Mouse (Mus musculus): ENCODE data around the gene Gm14139. TPM values are rescaled to one million over a fixed set of nuclear protein-coding genes. Genes with fewer than 3 reads are reported as not detected.
"Not testable (repeated sequence)": the region's sequence is repeated elsewhere in the genome, so short reads cannot be mapped to it uniquely, and the experiment has no call there.

Gm14139 gene
- polyA plus RNA-seq (2011; ENCODE audit: insufficient read depth, insufficient read length, low replicate concordance, missing spikeins) = not detected in 2 replicates

GRCm38 (mm10) chr2:150181570-150181999 is at the start of gene Gm14139:
TSS of gene Gm14139 (plus strand) at chr2:150181755.
- H3K27ac ChIP-seq (ENCODE audit: control insufficient read depth, insufficient read depth, low read depth, low read length, poor library complexity); H3K4me3 ChIP-seq (replicated peaks; ENCODE audit: control insufficient read depth, low read depth, low read length); H3K4me1 ChIP-seq (ENCODE audit: control insufficient read depth, insufficient read depth, low read length): not testable (repeated sequence)
- WGBS = 70% methylated on average over 7 of the region's 7 CpGs

GRCm38 (mm10) chr2:150132002-150132401 is 49.6 kb upstream of the Gm14139 start:
- 45% methylated on average over 1 of the region's 1 CpGs for WGBS

GRCm38 (mm10) chr2:150132773-150133172 is 48.8 kb upstream of the Gm14139 start:
- H3K4me1 ChIP-seq (ENCODE audit: control insufficient read depth, insufficient read depth, low read length) = no peaks in the 10 kb centered on the region; the same call in 1 of the 2 replicates
- WGBS = 84% methylated on average over 2 of the region's 2 CpGs
- TF ChIP-seq POLR2A (IDR thresholded peaks at IDR 0.05; ENCODE audit: borderline replicate concordance, control insufficient read depth, low read depth, low read length) = no peak
- TF ChIP-seq CTCF (IDR thresholded peaks at IDR 0.05; ENCODE audit: control insufficient read depth, insufficient read depth, low read length) = no peak
- no peak overlapping the region for H3K27ac ChIP-seq (ENCODE audit: control insufficient read depth, insufficient read depth, low read depth, low read length, poor library complexity)
- H3K4me3 ChIP-seq (replicated peaks; ENCODE audit: control insufficient read depth, low read depth, low read length) = no peak overlapping the region

More at GRCm38 (mm10) chr2:150132002-150132401, 49.6 kb upstream of the Gm14139 start:
- not testable (repeated sequence) for H3K27ac ChIP-seq (ENCODE audit: control insufficient read depth, insufficient read depth, low read depth, low read length, poor library complexity); H3K4me1 ChIP-seq (ENCODE audit: control insufficient read depth, insufficient read depth, low read length); H3K4me3 ChIP-seq (replicated peaks; ENCODE audit: control insufficient read depth, low read depth, low read length)

- no peaks in the 10 kb centered on the region; the same call in 1 of the 2 replicates for H3K4me1 ChIP-seq (ENCODE audit: control insufficient read depth, insufficient read depth, low read length)
- peak within 1 kb of the TSS; percentile 99 for H3K4me3 ChIP-seq (replicated peaks; ENCODE audit: control insufficient read depth, low read depth, low read length)
- H3K27ac ChIP-seq (ENCODE audit: control insufficient read depth, insufficient read depth, low read depth, low read length, poor library complexity) = peak within 1 kb of the TSS; percentile 91
- under 1% methylated on average over 13 of the region's 13 CpGs for WGBS
- TF ChIP-seq POLR2A (IDR thresholded peaks at IDR 0.05; ENCODE audit: borderline replicate concordance, control insufficient read depth, low read depth, low read length) = peak; percentile 62; the same call in 1 of the 2 replicates
- TF ChIP-seq CTCF (IDR thresholded peaks at IDR 0.05; ENCODE audit: control insufficient read depth, insufficient read depth, low read length) = no peak
Observed at GRCm38 (mm10) chr2:150136435-150136897, 45.1 kb upstream of the Gm14139 start, which contains the start of gene Zfp120. TSS of gene Zfp120 (minus strand) at chr2:150136708.

GRCm38 (mm10) chr2:150166703-150167102 is 14.9 kb upstream of the Gm14139 start:
- no peak overlapping the region for H3K4me3 ChIP-seq (replicated peaks; ENCODE audit: control insufficient read depth, low read depth, low read length)
- TF ChIP-seq CTCF (IDR thresholded peaks at IDR 0.05; ENCODE audit: control insufficient read depth, insufficient read depth, low read length) (no peak), POLR2A (IDR thresholded peaks at IDR 0.05; ENCODE audit: borderline replicate concordance, control insufficient read depth, low read depth, low read length) (no peak)
- no peaks in the 10 kb centered on the region for H3K4me1 ChIP-seq (ENCODE audit: control insufficient read depth, insufficient read depth, low read length)
- no peak overlapping the region for H3K27ac ChIP-seq (ENCODE audit: control insufficient read depth, insufficient read depth, low read depth, low read length, poor library complexity)

GRCm38 (mm10) chr2:150173833-150174232 is 7.7 kb upstream of the Gm14139 start:
- TF ChIP-seq POLR2A (IDR thresholded peaks at IDR 0.05; ENCODE audit: borderline replicate concordance, control insufficient read depth, low read depth, low read length) = no peak
- no peak for TF ChIP-seq CTCF (IDR thresholded peaks at IDR 0.05; ENCODE audit: control insufficient read depth, insufficient read depth, low read length)
- Histone ChIP-seq H3K27ac (ENCODE audit: control insufficient read depth, insufficient read depth, low read depth, low read length, poor library complexity) (no peak overlapping the region), H3K4me1 (ENCODE audit: control insufficient read depth, insufficient read depth, low read length) (no peaks in the 10 kb centered on the region), H3K4me3 (replicated peaks; ENCODE audit: control insufficient read depth, low read depth, low read length) (no peak overlapping the region)

GRCm38 (mm10) chr2:150179579-150179978 is 2.0 kb upstream of the Gm14139 start, which contains the start of gene Gm10770:
TSS of gene Gm10770 (minus strand) at chr2:150179679.
- H3K27ac ChIP-seq (ENCODE audit: control insufficient read depth, insufficient read depth, low read depth, low read length, poor library complexity); H3K4me3 ChIP-seq (replicated peaks; ENCODE audit: control insufficient read depth, low read depth, low read length); H3K4me1 ChIP-seq (ENCODE audit: control insufficient read depth, insufficient read depth, low read length): not testable (repeated sequence)
- 70% methylated on average over 4 of the region's 4 CpGs for WGBS

- not testable (repeated sequence) for H3K4me1 ChIP-seq (ENCODE audit: control insufficient read depth, insufficient read depth, low read length); H3K27ac ChIP-seq (ENCODE audit: control insufficient read depth, insufficient read depth, low read depth, low read length, poor library complexity); H3K4me3 ChIP-seq (replicated peaks; ENCODE audit: control insufficient read depth, low read depth, low read length)
Observed at GRCm38 (mm10) chr2:150181046-150181445, 509 bp upstream of the Gm14139 start.

- not testable (repeated sequence) for H3K4me3 ChIP-seq (replicated peaks; ENCODE audit: control insufficient read depth, low read depth, low read length); H3K27ac ChIP-seq (ENCODE audit: control insufficient read depth, insufficient read depth, low read depth, low read length, poor library complexity); H3K4me1 ChIP-seq (ENCODE audit: control insufficient read depth, insufficient read depth, low read length)
- 4% methylated on average over 15 of the region's 15 CpGs for WGBS
Observed at GRCm38 (mm10) chr2:150217600-150218362, 36.2 kb downstream of the Gm14139 start, which contains the start of gene Zfp937. TSS of gene Zfp937 (plus strand) at chr2:150218073.

GRCm38 (mm10) chr2:150218363-150218725 is 36.8 kb downstream of the Gm14139 start:
- 23% methylated on average over 4 of the region's 4 CpGs for WGBS
- H3K4me3 ChIP-seq (replicated peaks; ENCODE audit: control insufficient read depth, low read depth, low read length); H3K4me1 ChIP-seq (ENCODE audit: control insufficient read depth, insufficient read depth, low read length); H3K27ac ChIP-seq (ENCODE audit: control insufficient read depth, insufficient read depth, low read depth, low read length, poor library complexity): not testable (repeated sequence)

- not testable (repeated sequence) for H3K4me1 ChIP-seq (ENCODE audit: control insufficient read depth, insufficient read depth, low read length); H3K27ac ChIP-seq (ENCODE audit: control insufficient read depth, insufficient read depth, low read depth, low read length, poor library complexity); H3K4me3 ChIP-seq (replicated peaks; ENCODE audit: control insufficient read depth, low read depth, low read length)
Observed at GRCm38 (mm10) chr2:150223263-150223662, 41.7 kb downstream of the Gm14139 start.

All from bone marrow, adult 2 months (tissue).